Mouse (Mus musculus): Measurements from ENCODE around the gene Fgfr2. TPM values are rescaled to one million over a fixed set of nuclear protein-coding genes. Genes with fewer than 3 reads are reported as not detected.

Fgfr2 gene
- polyA plus RNA-seq, 1 experiment = 0.17 TPM

- Histone ChIP-seq H3K79me2 (ENCODE audit: control insufficient read depth, insufficient read depth) (no peaks in the 10 kb centered on the region), H3K4me2 (ENCODE audit: low read depth) (no peak overlapping the region), H3K4me3 (no peak overlapping the region), H3K27me3 (ENCODE audit: control insufficient read depth, insufficient read depth, insufficient read length) (peaks cover 18% of the 10 kb centered on the region), H3ac (ENCODE audit: control insufficient read depth, insufficient read length) (no peak overlapping the region), H3K36me3 (ENCODE audit: control insufficient read depth, insufficient read depth) (no peaks in the 10 kb centered on the region)
- TF ChIP-seq POLR2AphosphoS2 (IDR thresholded peaks at IDR 0.05; ENCODE audit: insufficient read length, low read depth) (no peak), MYOD1 (IDR thresholded peaks at IDR 0.05; ENCODE audit: control insufficient read depth in 1 of 3, insufficient read length in 2 of 3, low read depth in 2 of 3) (no peak), POLR2A (IDR thresholded peaks at IDR 0.05; ENCODE audit: insufficient read length, low read depth) (no peak), MYOG (IDR thresholded peaks at IDR 0.05; ENCODE audit: control insufficient read depth in 1 of 3, insufficient read depth in 1 of 3, insufficient read length in 2 of 3, low read depth in 2 of 3) (no peak)
These were observed 2862.1 kb downstream of the Fgfr2 start for GRCm38 (mm10) chr7:130260905-130261683.

GRCm38 (mm10) chr7:130260060-130260459, 2863.1 kb downstream of the Fgfr2 start:
- Histone ChIP-seq H3K36me3 (ENCODE audit: control insufficient read depth, insufficient read depth) (no peaks in the 10 kb centered on the region), H3ac (ENCODE audit: control insufficient read depth, insufficient read length) (no peak overlapping the region), H3K27me3 (ENCODE audit: control insufficient read depth, insufficient read depth, insufficient read length) (peaks cover 12% of the 10 kb centered on the region), H3K4me2 (ENCODE audit: low read depth) (no peak overlapping the region), H3K79me2 (ENCODE audit: control insufficient read depth, insufficient read depth) (no peaks in the 10 kb centered on the region), H3K4me3 (no peak overlapping the region)
- no peak for TF ChIP-seq TCF3 (IDR thresholded peaks at IDR 0.05; ENCODE audit: insufficient read length, low read depth)

DNA sequence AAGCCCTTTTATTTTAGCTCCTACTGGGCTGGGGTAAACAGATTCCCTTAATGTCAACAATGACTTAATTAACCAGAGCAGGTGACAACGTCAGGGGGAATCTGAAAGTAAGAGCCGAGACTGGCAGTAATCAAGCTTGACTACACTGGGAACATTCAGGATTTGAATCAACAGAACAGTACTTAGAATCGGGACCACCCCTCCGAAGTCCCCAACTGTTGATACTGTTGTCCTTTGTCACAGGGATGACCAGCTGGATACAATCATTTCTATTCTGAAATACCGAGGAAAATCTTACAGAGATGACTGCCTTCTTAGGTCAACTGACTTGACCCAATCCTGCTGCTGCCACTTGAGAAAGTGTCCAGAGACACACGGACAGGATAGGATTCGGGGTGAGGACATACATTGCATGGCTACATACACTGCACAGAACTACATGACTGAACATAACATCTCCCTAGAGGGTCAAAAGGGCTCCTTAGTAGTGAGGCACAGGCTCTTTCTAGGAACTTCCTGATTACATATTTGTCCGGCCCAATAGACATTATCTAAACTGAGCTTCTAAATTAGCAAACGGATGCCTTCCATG, 2864.3 kb downstream of the Fgfr2 start:
- no peaks in the 10 kb centered on the region for H3K79me2 ChIP-seq (ENCODE audit: control insufficient read depth, insufficient read depth)
- no peak overlapping the region for H3K4me3 ChIP-seq
- H3K4me2 ChIP-seq (ENCODE audit: low read depth) = no peak overlapping the region
- H3ac ChIP-seq (ENCODE audit: control insufficient read depth, insufficient read length) = no peak overlapping the region
- no peaks in the 10 kb centered on the region for H3K36me3 ChIP-seq (ENCODE audit: control insufficient read depth, insufficient read depth)
- H3K27me3 ChIP-seq (ENCODE audit: control insufficient read depth, insufficient read depth, insufficient read length) = peaks cover 4% of the 10 kb centered on the region
- TF ChIP-seq REST (IDR thresholded peaks at IDR 0.05; ENCODE audit: insufficient read depth, insufficient read length) (no peak), MAX (IDR thresholded peaks at IDR 0.05; ENCODE audit: low read depth) (no peak), TCF3 (IDR thresholded peaks at IDR 0.05; ENCODE audit: insufficient read length, low read depth) (no peak), CEBPB (IDR thresholded peaks at IDR 0.05; ENCODE audit: insufficient read depth, poor library complexity, severe bottlenecking) (no peak), E2F4 (IDR thresholded peaks at IDR 0.05; ENCODE audit: insufficient read depth) (no peak), TCF12 (IDR thresholded peaks at IDR 0.05; ENCODE audit: insufficient read depth, poor library complexity, severe bottlenecking) (no peak), MYOD1 (IDR thresholded peaks at IDR 0.05; ENCODE audit: control insufficient read depth in 1 of 3, insufficient read length in 2 of 3, low read depth in 2 of 3) (no peak), USF1 (IDR thresholded peaks at IDR 0.05; ENCODE audit: low read depth) (no peak), MYOG (IDR thresholded peaks at IDR 0.05; ENCODE audit: control insufficient read depth in 1 of 3, insufficient read depth in 1 of 3, insufficient read length in 2 of 3, low read depth in 2 of 3) (no peak), POLR2AphosphoS2 (IDR thresholded peaks at IDR 0.05; ENCODE audit: insufficient read length, low read depth) (no peak)

GRCm38 (mm10) chr7:130257991-130258703, 2865.0 kb downstream of the Fgfr2 start:
- no peaks in the 10 kb centered on the region for H3K27me3 ChIP-seq (ENCODE audit: control insufficient read depth, insufficient read depth, insufficient read length)
- no peaks in the 10 kb centered on the region for H3K79me2 ChIP-seq (ENCODE audit: control insufficient read depth, insufficient read depth)
- no peak overlapping the region for H3K4me2 ChIP-seq (ENCODE audit: low read depth)
- no peak overlapping the region for H3ac ChIP-seq (ENCODE audit: control insufficient read depth, insufficient read length)
- no peak overlapping the region for H3K4me3 ChIP-seq
- H3K36me3 ChIP-seq (ENCODE audit: control insufficient read depth, insufficient read depth) = no peaks in the 10 kb centered on the region
- no peak for TF ChIP-seq MYOD1 (IDR thresholded peaks at IDR 0.05; ENCODE audit: control insufficient read depth in 1 of 3, insufficient read length in 2 of 3, low read depth in 2 of 3)
- TF ChIP-seq CEBPB (IDR thresholded peaks at IDR 0.05; ENCODE audit: insufficient read depth, poor library complexity, severe bottlenecking) = no peak
- TF ChIP-seq E2F4 (IDR thresholded peaks at IDR 0.05; ENCODE audit: insufficient read depth) = no peak
- no peak for TF ChIP-seq TCF3 (IDR thresholded peaks at IDR 0.05; ENCODE audit: insufficient read length, low read depth)

DNA sequence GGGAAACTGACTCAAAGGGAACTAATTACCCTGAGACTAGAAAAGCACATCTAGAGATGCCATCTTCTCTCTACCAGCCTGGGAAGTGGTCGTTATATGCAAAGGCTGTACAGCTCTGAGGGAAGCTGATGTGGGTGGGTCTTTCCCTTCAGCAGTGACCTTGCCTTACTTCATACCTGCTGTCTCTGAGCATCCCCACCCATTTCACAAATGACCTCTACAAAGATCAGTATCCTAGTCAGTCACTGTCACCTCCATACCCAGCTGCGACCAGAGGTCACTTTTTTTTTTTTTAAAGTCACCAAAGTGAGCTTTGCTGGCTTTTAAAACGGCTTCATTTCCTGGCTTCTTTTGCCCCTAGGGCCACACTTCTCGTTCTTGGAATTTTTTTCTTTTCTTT, 2869.9 kb downstream of the Fgfr2 start:
- H3K27me3 ChIP-seq (ENCODE audit: control insufficient read depth, insufficient read depth, insufficient read length) = no peaks in the 10 kb centered on the region
- H3K4me2 ChIP-seq (ENCODE audit: low read depth) = no peak overlapping the region
- TF ChIP-seq USF1 (IDR thresholded peaks at IDR 0.05; ENCODE audit: low read depth) = no peak
- no peak for TF ChIP-seq POLR2A (IDR thresholded peaks at IDR 0.05; ENCODE audit: insufficient read length, low read depth)
- TF ChIP-seq TCF3 (IDR thresholded peaks at IDR 0.05; ENCODE audit: insufficient read length, low read depth) = no peak
- no peak for TF ChIP-seq REST (IDR thresholded peaks at IDR 0.05; ENCODE audit: insufficient read depth, insufficient read length)
- TF ChIP-seq SRF (IDR thresholded peaks at IDR 0.05; ENCODE audit: control insufficient read depth, insufficient read length, low read depth) = no peak
- TF ChIP-seq CEBPB (IDR thresholded peaks at IDR 0.05; ENCODE audit: insufficient read depth, poor library complexity, severe bottlenecking) = no peak
- no peak for TF ChIP-seq MYOG (IDR thresholded peaks at IDR 0.05; ENCODE audit: control insufficient read depth in 1 of 3, insufficient read depth in 1 of 3, insufficient read length in 2 of 3, low read depth in 2 of 3)
- TF ChIP-seq MAX (IDR thresholded peaks at IDR 0.05; ENCODE audit: low read depth) = no peak
- no peak for TF ChIP-seq POLR2AphosphoS2 (IDR thresholded peaks at IDR 0.05; ENCODE audit: insufficient read length, low read depth)
- TF ChIP-seq TCF12 (IDR thresholded peaks at IDR 0.05; ENCODE audit: insufficient read depth, poor library complexity, severe bottlenecking) = no peak
- no peak for TF ChIP-seq MYOD1 (IDR thresholded peaks at IDR 0.05; ENCODE audit: control insufficient read depth in 1 of 3, insufficient read length in 2 of 3, low read depth in 2 of 3)

More for the DNA sequence above, 2869.9 kb downstream of the Fgfr2 start:
- Histone ChIP-seq H3ac (ENCODE audit: control insufficient read depth, insufficient read length) (no peak overlapping the region), H3K36me3 (ENCODE audit: control insufficient read depth, insufficient read depth) (no peaks in the 10 kb centered on the region), H3K79me2 (ENCODE audit: control insufficient read depth, insufficient read depth) (no peaks in the 10 kb centered on the region), H3K4me3 (no peak overlapping the region)
